Mouse (Mus musculus) bone marrow macrophage, adult 2 months (primary cell): ENCODE measurements at regions not wholly inside any gene's neighbourhood (a gene's known extent, or its start where the extent isn't known, plus 50 kb on each side); places are given as distances from the start of the nearest gene placed in this dataset.

ENCODE experiments used
- CTCF ChIP-seq: IDR thresholded peaks from 2 replicates; pipeline ENCODE4 v1.5.1; 2012; ENCODE audit warnings: low read depth, mild to moderate bottlenecking, low read length, moderate library complexity
- POLR2A ChIP-seq: IDR thresholded peaks from 2 replicates; pipeline ENCODE4 v1.6.1; 2012; ENCODE audit warnings: mild to moderate bottlenecking, low read depth, low read length, borderline replicate concordance

- no peak for TF ChIP-seq CTCF
- no peak for TF ChIP-seq POLR2A
Measured at GRCm38 (mm10) chr4:95230461-95230860, 178.4 kb upstream of the Jun start.
